Mouse (Mus musculus): ENCODE results near the gene Keap1.

DNA sequence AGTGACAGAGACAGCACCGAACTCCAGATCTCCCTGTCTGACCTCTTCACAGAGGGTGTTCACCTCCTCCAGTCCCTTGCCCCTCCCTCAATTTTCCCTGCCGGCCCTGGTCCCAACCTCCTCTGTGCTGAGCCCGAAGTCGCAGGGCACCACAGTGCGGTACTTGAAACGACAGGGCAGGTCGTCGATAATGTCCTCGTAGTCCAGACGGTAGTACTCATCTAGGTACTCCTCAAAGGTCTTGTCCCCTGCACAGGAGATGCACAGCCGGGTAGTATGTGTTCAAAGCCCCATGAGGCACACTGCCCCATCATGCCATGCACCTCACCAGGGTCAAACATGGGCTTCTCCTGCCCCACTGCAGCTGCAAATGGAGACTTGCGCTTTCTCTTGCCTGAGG lies 36.6 kb upstream of the Keap1 start:
- no peak for TF ChIP-seq POLR2A (IDR thresholded peaks at IDR 0.05; ENCODE audit: insufficient read depth, low read length)
- no peak for TF ChIP-seq CTCF (IDR thresholded peaks at IDR 0.05; ENCODE audit: low read depth, low read length)
- TF ChIP-seq EP300 (IDR thresholded peaks at IDR 0.05; ENCODE audit: insufficient read depth, low read depth, low read length), result no peak

Measured in ES-Bruce4 (cell line).